Mouse (Mus musculus) left cerebral cortex, adult 2 months (tissue): Measurements from ENCODE around the gene Gm12248. TPM values are rescaled to one million over a fixed set of nuclear protein-coding genes. Genes with fewer than 3 reads are reported as not detected.

Source experiments
- DNase-seq, 2 experiments: peaks; one replicate each; pipeline ENCODE4 v3.0.0; 2021 to 2022; ENCODE audit warnings: low spot score in 2 of 2, mixed read lengths in 1 of 2; ENCODE audit errors: extremely low spot score in 1 of 2
- H3K27ac ChIP-seq: fragments of 200-600 bp; 2 replicates; pipeline ENCODE4 v1.8.1; 2022
- H3K4me3 ChIP-seq: fragments of 200-600 bp; 2 replicates; pipeline ENCODE4 v1.8.1; 2022
- CTCF ChIP-seq: fragments of 200-600 bp; IDR thresholded peaks from 2 replicates; pipeline ENCODE4 v1.8.1; 2022; ENCODE audit warnings: antibody characterized with exemption, mild to moderate bottlenecking, moderate library complexity
- intact Hi-C: fragments of 180-260 bp; cut with DNase I; formaldehyde crosslinking; loops from one replicate; pipeline ENCODE4 v1.15.1; 2025
- total RNA-seq, 2 experiments: library from RNA; stranded (reverse); gene quantifications; 2 replicates each; pipeline ENCODE4 v1.2.3; 2021

The Gm12248 gene
- total RNA-seq, 2 experiments from 2014 or later = not detected

DNA sequence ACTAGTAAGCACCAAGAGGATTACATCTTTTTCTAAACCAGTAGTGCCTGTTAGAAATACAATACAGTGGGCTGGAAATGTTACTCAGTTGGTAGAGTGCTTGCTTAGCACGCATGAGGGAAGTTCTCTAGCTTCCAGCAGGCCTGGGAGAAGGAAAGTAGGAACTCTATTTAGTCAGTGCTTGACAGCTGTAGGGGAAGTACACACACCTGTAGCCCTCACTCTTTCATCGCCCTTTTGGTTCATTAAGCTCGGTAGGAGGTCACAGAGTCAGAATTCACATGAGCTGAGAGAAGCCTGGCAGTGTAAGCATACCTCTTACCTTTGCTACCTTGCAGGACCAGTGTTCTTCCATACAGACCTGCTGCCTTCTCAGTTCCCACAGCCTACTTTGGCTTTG, 66.6 kb downstream of the Gm12248 start:
- intact Hi-C loops = no loop called here
- H3K4me3 ChIP-seq = no peak overlapping the region
- DNase-seq = no peak
- no peak overlapping the region for H3K27ac ChIP-seq
- TF ChIP-seq CTCF = no peak

DNA sequence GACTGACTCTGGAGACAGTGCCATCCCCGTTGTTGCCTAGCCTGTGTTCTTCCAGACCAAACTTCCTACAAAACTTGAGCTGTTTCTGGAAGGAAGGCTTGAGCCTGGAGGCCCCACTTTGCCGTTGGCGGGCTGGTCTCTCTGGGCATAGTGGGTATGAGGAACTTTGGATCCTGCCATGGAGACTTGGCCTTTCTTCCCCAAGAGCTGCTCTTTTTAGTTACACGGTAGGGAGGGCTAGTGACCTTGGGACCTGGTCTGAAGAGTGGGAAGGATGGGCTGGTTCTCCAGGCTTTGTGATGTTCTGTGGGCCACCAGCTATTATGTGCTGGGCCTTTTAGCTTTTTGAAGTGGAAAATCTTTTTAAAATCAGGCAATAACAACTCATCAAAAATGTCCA, 67.1 kb downstream of the Gm12248 start:
- no peak overlapping the region for H3K4me3 ChIP-seq
- no peak for TF ChIP-seq CTCF
- intact Hi-C loops = no loop called here
- DNase-seq = no peak
- no peak overlapping the region for H3K27ac ChIP-seq

DNA sequence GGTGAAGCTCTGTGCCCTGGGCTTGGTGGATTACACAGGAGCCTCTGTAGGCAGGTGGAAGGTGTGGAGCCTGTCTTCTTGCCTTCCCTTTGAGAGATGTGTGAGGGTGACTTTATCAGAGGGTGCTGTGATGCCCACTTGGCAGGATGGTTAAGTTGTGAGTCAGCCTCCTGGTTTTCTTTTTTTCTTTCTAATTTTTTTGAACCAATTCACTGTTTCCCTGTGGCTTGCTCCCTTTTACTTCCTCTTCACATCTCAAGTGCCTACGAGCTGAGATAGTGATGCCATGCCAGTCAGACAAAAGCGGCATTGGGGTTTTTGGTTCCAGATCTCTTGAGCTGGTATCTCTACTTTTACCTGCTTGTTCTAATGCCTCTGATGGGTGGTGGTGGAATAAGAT, 68.3 kb downstream of the Gm12248 start:
- no peak for DNase-seq
- no peak overlapping the region for H3K4me3 ChIP-seq
- intact Hi-C loops = no loop called here
- no peak for TF ChIP-seq CTCF
- H3K27ac ChIP-seq = no peak overlapping the region

DNA sequence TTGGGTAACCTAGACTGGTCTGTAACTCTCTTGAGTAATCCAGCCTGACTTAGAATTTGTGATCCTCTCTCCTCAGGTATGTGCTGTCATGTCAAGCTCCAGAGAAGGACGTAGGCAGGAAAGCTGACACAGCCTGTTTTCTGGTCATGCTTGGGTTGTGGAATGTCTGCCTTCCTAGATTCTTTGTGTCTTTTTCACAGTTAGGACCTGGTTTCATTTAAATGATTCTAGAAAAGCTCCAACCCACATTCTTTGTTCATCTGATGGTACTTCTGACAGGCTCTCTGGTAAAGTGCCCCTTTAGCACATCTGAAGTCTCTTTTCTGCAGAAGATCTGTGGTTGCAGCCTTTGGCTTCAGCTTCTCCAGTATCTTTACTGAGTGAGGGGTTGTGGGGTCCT, 68.7 kb downstream of the Gm12248 start:
- intact Hi-C loops = no loop called here

DNA sequence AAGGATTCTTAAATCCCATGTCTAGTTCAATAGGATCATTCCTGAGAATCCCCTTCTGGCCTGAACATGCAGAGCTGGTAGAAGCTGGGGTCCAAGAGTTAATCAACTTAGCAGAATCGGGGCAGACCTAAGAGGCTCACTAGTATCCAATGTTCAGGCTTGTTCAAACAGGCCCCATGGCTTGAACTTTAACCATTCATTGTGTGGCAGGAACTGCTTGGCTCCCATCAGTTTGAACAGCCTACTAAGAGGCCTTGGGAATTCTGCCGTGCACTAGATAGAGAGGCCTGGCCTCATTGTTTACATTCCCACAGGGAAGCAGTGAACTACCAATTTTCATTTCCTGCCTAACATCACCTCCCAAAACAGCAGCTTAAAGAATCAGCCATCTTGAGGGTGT, 71.3 kb downstream of the Gm12248 start:
- DNase-seq = no peak
- intact Hi-C loops = no loop called here
- no peak for TF ChIP-seq CTCF
- H3K4me3 ChIP-seq = no peak overlapping the region
- H3K27ac ChIP-seq = no peak overlapping the region; the same call in 1 of the 2 replicates

More for the DNA sequence above, 68.7 kb downstream of the Gm12248 start:
- no peak for DNase-seq
- no peak overlapping the region for H3K27ac ChIP-seq
- H3K4me3 ChIP-seq = no peak overlapping the region
- TF ChIP-seq CTCF = no peak

DNA sequence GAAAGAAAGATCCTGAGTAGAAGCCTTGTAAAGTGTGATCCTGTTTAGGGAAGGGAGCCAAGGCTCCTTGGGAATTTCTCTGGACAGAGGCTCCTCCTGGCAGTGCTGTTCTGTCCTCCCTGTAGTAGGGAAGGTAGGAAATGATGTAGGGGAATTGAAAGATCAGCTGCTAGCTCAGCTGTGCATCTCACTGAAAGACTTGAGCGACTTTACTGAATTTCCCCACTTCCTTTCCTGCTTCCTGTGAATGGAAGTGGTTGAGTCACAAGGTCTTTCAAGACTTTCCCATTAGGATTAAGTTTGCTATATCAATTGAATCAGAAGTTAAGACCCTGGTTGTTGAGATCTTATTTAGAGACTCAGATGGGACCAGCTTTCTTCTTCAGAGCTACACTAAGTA, 71.8 kb downstream of the Gm12248 start:
- no peak for TF ChIP-seq CTCF
- H3K4me3 ChIP-seq = no peak overlapping the region
- no peak for DNase-seq
- no peak overlapping the region for H3K27ac ChIP-seq
- intact Hi-C loops = no loop called here

DNA sequence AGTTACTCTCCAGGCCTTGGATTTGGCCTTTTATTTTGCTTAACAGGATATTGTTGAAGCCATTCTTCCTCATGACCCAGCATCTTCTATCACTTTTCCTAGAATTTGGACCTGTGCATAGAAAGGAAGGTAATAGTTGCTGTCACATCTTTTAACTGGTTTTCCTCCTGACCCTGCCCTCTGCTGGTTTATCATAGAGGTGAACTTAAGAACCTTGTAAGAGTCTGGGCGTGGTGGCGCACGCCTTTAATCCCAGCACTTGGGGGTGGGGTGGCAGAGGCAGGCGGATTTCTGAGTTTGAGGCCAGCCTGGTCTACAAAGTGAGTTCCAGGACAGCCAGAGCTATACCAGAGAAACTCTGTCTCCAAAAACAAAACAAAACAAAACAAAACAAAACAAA, 74.2 kb downstream of the Gm12248 start:
- Histone ChIP-seq H3K4me3 (no peak overlapping the region), H3K27ac (no peak overlapping the region)
- no peak for TF ChIP-seq CTCF
- intact Hi-C loops = no loop called here
- no peak for DNase-seq

DNA sequence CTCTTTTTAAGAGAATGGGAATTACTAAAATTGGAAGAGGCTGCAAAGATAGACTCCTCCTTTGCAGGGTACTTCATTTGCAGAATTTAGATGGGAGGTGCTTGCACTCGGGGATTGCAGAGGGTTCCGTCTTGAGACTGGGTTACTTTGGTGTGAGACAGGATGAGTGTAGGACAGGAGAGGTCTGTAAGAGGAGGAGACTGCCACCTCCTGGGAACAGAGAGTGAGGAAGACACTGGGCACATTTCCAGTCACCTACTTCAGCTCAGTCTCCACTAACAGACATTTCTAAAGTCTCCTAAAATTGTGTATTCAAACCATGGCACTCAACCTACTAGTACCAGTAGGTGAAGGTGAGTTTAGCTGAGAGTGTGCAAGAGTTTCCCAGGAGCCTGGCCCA, 74.6 kb downstream of the Gm12248 start:
- Histone ChIP-seq H3K4me3 (no peak overlapping the region), H3K27ac (no peak overlapping the region; the same call in 1 of the 2 replicates)
- TF ChIP-seq CTCF = peak; percentile 31
- DNase-seq = peak; percentile 18 to 22
- intact Hi-C loops = no loop called here

DNA sequence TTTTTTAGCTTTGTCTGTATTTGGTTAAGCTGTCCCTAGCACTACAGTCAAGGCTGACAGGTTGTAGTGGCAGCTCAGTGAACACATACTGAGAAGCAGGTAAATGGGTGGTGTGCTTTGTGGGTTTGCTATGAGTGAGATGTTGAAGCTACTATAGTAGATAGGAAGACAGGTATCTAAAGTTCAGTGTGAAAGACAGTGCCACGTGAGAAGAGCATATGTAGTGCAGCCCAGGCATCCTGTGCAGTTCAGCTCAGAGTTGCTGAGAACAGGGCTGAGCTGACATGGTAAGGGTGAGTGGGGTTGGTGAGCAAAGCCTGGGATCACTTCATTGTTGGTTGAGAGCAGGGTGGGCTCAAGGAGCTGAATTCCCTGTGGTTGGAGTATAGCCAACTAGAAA, 75.5 kb downstream of the Gm12248 start:
- H3K27ac ChIP-seq = no peak overlapping the region
- DNase-seq = no peak
- no peak overlapping the region for H3K4me3 ChIP-seq
- TF ChIP-seq CTCF = no peak
- intact Hi-C loops = no loop called here

DNA sequence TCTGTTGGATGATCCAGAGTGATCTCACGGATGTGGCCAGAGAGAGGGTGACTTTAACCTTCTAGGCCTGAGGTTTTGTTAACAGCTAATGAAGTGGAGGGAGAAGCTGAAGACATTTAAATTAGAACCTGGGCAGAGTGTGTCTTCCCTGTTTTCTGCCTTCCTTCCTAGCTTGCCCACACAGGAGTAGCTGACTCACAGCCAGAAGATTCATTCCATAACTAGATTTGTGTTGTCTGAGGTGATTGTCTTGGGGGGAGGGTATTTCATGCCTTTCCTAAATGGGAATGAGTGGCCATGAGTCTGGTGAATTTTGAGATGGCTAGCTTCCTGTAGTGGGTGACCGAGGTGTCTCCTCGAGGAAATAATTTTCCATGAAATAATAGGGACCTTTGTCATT, 76.6 kb downstream of the Gm12248 start:
- no peak overlapping the region for H3K27ac ChIP-seq
- no peak overlapping the region for H3K4me3 ChIP-seq
- DNase-seq = no peak
- intact Hi-C loops = no loop called here
- no peak for TF ChIP-seq CTCF

DNA sequence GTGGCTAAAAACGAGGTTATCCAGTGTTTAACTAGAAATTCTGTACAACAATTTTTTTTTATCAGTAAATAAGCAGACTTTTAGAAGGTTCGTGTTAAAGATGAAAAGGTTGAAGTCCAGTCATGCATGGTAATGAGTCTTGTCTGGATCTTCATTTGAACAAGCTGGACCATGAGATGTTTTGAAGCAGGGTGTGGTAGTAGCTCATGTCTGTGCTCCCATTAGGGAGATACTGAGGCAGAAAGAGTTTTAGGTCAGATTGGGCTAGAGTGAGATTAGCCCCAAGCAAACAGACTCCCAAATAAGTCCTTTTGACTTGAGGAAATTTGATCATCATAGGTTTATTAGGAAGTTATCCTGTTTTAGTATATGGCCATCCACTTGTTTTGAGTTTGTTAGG, 77.6 kb downstream of the Gm12248 start:
- no peak overlapping the region for H3K4me3 ChIP-seq
- no peak for DNase-seq
- H3K27ac ChIP-seq = no peak overlapping the region
- no peak for TF ChIP-seq CTCF
- intact Hi-C loops = no loop called here

DNA sequence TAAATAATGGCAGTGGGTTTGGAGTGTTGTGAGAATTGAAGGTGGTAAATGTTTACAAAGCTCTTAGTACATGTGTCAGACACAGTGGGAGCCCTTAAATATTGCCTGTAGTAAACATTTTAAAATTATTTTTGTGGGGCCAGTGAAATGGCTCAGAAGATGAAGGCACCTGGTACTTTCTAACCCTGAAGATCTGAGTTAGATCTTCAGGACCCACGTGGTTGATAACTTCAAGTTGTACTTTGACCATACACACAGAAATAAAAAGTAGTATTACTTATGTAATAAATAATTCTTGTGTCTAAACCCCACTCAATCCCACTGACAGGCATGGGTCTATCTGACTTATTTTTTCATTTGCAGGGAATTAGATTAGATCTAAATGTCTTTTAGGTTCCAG, 78.3 kb downstream of the Gm12248 start:
- no peak for TF ChIP-seq CTCF
- H3K4me3 ChIP-seq = no peak overlapping the region
- intact Hi-C loops = loop anchor here (5.0 kb wide), 1 partner anchor 33 kb away; no protein-coding TSS in a partner anchor

More for the DNA sequence above, 78.3 kb downstream of the Gm12248 start:
- DNase-seq = no peak
- H3K27ac ChIP-seq = no peak overlapping the region

Other genes with a start within 250 kb of the Gm12248 start
- 10 to 100 TPM; 91.9 to 97.7 TPM for gene Larp1, start 84.1 kb downstream of the Gm12248 start, total RNA-seq
- gene Cnot8, start 11.0 kb upstream of the Gm12248 start, total RNA-seq = 10 to 100 TPM; 50.9 to 52.2 TPM
- 10 to 100 TPM; 16.8 to 19.7 TPM for gene Gemin5, start 75.4 kb upstream of the Gm12248 start, total RNA-seq
- 10 to 100 TPM; 35.7 to 41.5 TPM for gene Mrpl22, start 78.5 kb upstream of the Gm12248 start, total RNA-seq
- gene Igtp, start 106.4 kb upstream of the Gm12248 start, total RNA-seq = 1 to 10 TPM; 3.6 to 4.2 TPM
- gene Irgm2, start 106.5 kb upstream of the Gm12248 start, total RNA-seq = 1 to 10 TPM; 2.2 to 2.8 TPM
- gene 4930438A08Rik, start 181.7 kb upstream of the Gm12248 start, total RNA-seq = not detected
- gene Zfp692, start 213.9 kb upstream of the Gm12248 start, total RNA-seq = 10 to 100 TPM; 31.4 to 31.9 TPM
- gene Zfp672, start 237.2 kb upstream of the Gm12248 start, total RNA-seq = 10 to 100 TPM; 46.2 to 49.7 TPM
- 10 to 100 TPM; 53.5 to 59.2 TPM for gene Sh3bp5l, start 237.6 kb upstream of the Gm12248 start, total RNA-seq